ENCODE assay signal across 20 mouse cellular contexts in genomic region chr5:124840669-124841068, GRCm38 (mm10). TPM values are rescaled to one million over a fixed set of nuclear protein-coding genes. Genes with fewer than 3 reads are reported as not detected.
A peak's percentile ranks its signal among the peaks of the same experiment; 100 is the strongest.
DNase-seq lines count a peak whose midpoint lies in the region; ATAC-seq lines count a peak whose summit lies in the region.
"Had no signal": no experiment of that assay in that cellular context is flagged by ENCODE, and none has a peak within 500 bp of the region (broad histone marks: within the 10 kb centered on the region; RNA-seq: fewer than 3 reads in every experiment).

No protein-coding gene starts in this region.

- no peak overlapping the region for H3K4me2 ChIP-seq in forebrain, embryonic 13.5 days
- peak overlapping the region; percentile 29 for H3K4me2 ChIP-seq in heart, embryonic 16.5 days (ENCODE audit: low read depth, low read length)
- no peak overlapping the region for H3K4me2 ChIP-seq in forebrain, embryonic 16.5 days (ENCODE audit: low read length)
- H3K4me2 ChIP-seq: liver, embryonic 12.5 days; lung, embryonic 14.5 days; neural tube, embryonic 13.5 days; stomach, embryonic 15.5 days had no signal

- H3K27me3 ChIP-seq in forebrain, embryonic 13.5 days, result no peaks in the 10 kb centered on the region
- no peaks in the 10 kb centered on the region for H3K27me3 ChIP-seq in forebrain, embryonic 10.5 days (ENCODE audit: poor library complexity, severe bottlenecking)
- H3K27me3 ChIP-seq in heart, embryonic 16.5 days (ENCODE audit: control insufficient read depth, insufficient read depth, low read length), result peaks cover 61% of the 10 kb centered on the region
- peaks cover 28% of the 10 kb centered on the region for H3K27me3 ChIP-seq in megakaryocyte, embryonic 14.5 days (replicated peaks)
- H3K27me3 ChIP-seq in forebrain, embryonic 16.5 days (replicated peaks; ENCODE audit: control insufficient read depth, insufficient read depth, low read length), result no peaks in the 10 kb centered on the region
- H3K27me3 ChIP-seq: liver, embryonic 12.5 days; neural tube, embryonic 13.5 days; Patski; stomach, embryonic 15.5 days had no signal

- 57% methylated on average over 2 of the region's 2 CpGs for WGBS in forebrain, embryonic 13.5 days
- 90% methylated on average over 2 of the region's 2 CpGs for WGBS in forebrain, embryonic 10.5 days
- 56% methylated on average over 2 of the region's 2 CpGs for WGBS in heart, embryonic 16.5 days
- 34% methylated on average over 2 of the region's 2 CpGs for WGBS in forebrain, embryonic 16.5 days

- ATAC-seq in forebrain, embryonic 13.5 days, result peak; percentile 86
- no peak for ATAC-seq in heart, embryonic 16.5 days (replicated peaks; ENCODE audit: extremely low read depth, insufficient read depth, low FRiP score)
- ATAC-seq in megakaryocyte, adult 5-6 weeks (ENCODE audit: poor library complexity, severe bottlenecking), result no peak
- peak; percentile 92 for ATAC-seq in forebrain, embryonic 16.5 days
- ATAC-seq: activated CD4-positive, CD25-positive, alpha-beta regulatory T cell, adult 4 months; liver, embryonic 12.5 days; Patski had no signal

- H3K4me1 ChIP-seq in forebrain, embryonic 13.5 days, result peaks cover 12% of the 10 kb centered on the region
- H3K4me1 ChIP-seq in forebrain, embryonic 10.5 days, result no peaks in the 10 kb centered on the region
- peaks cover 20% of the 10 kb centered on the region for H3K4me1 ChIP-seq in heart, embryonic 16.5 days (ENCODE audit: control insufficient read depth, insufficient read depth, low read length)
- peaks cover 68% of the 10 kb centered on the region for H3K4me1 ChIP-seq in megakaryocyte, embryonic 14.5 days
- H3K4me1 ChIP-seq in forebrain, embryonic 16.5 days (replicated peaks; ENCODE audit: control insufficient read depth, insufficient read depth, low read length), result peaks cover 19% of the 10 kb centered on the region
- H3K4me1 ChIP-seq: stomach, embryonic 15.5 days had no signal

- no peak overlapping the region for H3K4me3 ChIP-seq in forebrain, embryonic 13.5 days
- H3K4me3 ChIP-seq in forebrain, embryonic 10.5 days, result no peak overlapping the region
- no peak overlapping the region for H3K4me3 ChIP-seq in heart, embryonic 16.5 days (ENCODE audit: low read length)
- peak overlapping the region; percentile 11 for H3K4me3 ChIP-seq in megakaryocyte, embryonic 14.5 days (replicated peaks)
- no peak overlapping the region for H3K4me3 ChIP-seq in forebrain, embryonic 16.5 days (replicated peaks; ENCODE audit: low read length)
- H3K4me3 ChIP-seq: liver, embryonic 12.5 days; neural tube, embryonic 13.5 days; stomach, embryonic 15.5 days had no signal

- no peak overlapping the region for H3K9ac ChIP-seq in forebrain, embryonic 13.5 days
- no peak overlapping the region for H3K9ac ChIP-seq in heart, embryonic 16.5 days (ENCODE audit: low read length)
- H3K9ac ChIP-seq in forebrain, embryonic 16.5 days (replicated peaks; ENCODE audit: low read depth, low read length), result no peak overlapping the region
- H3K9ac ChIP-seq: liver, embryonic 12.5 days; lung, embryonic 14.5 days; neural tube, embryonic 13.5 days; stomach, embryonic 15.5 days had no signal

- peaks cover 38% of the 10 kb centered on the region for H3K36me3 ChIP-seq in forebrain, embryonic 13.5 days (ENCODE audit: poor library complexity, severe bottlenecking)
- peaks cover 32% of the 10 kb centered on the region for H3K36me3 ChIP-seq in forebrain, embryonic 10.5 days (replicated peaks)
- H3K36me3 ChIP-seq in heart, embryonic 16.5 days (ENCODE audit: control insufficient read depth, insufficient read depth), result no peaks in the 10 kb centered on the region
- H3K36me3 ChIP-seq in megakaryocyte, embryonic 14.5 days (replicated peaks; ENCODE audit: low read length), result peaks cover 54% of the 10 kb centered on the region
- peaks cover 3% of the 10 kb centered on the region; the same call in 1 of the 2 replicates for H3K36me3 ChIP-seq in forebrain, embryonic 16.5 days (ENCODE audit: control insufficient read depth, insufficient read depth)
- H3K36me3 ChIP-seq: liver, embryonic 12.5 days; stomach, embryonic 15.5 days had no signal

- DNase-seq in forebrain, embryonic 10.5 days (ENCODE audit: extremely low spot score, low spot score), result no peak
- no peak for DNase-seq in heart, adult 18-20 months
- no peak for DNase-seq in lung, postnatal 14 days
- DNase-seq: gastrocnemius, postnatal 36 days; kidney, adult 11 months; lung, embryonic 14.5 days; right cerebral cortex, postnatal 14 days; thymus, adult 2 months had no signal

- no peaks in the 10 kb centered on the region for H3K9me3 ChIP-seq in forebrain, embryonic 13.5 days (replicated peaks)
- no peaks in the 10 kb centered on the region for H3K9me3 ChIP-seq in forebrain, embryonic 10.5 days
- H3K9me3 ChIP-seq in heart, embryonic 16.5 days (replicated peaks; ENCODE audit: control insufficient read depth, low read length), result no peaks in the 10 kb centered on the region
- H3K9me3 ChIP-seq in megakaryocyte, embryonic 14.5 days, result no peaks in the 10 kb centered on the region
- no peaks in the 10 kb centered on the region for H3K9me3 ChIP-seq in forebrain, embryonic 16.5 days (ENCODE audit: control insufficient read depth, low read length)
- H3K9me3 ChIP-seq: liver, embryonic 12.5 days; neural tube, embryonic 13.5 days; stomach, embryonic 15.5 days had no signal

- H3K27ac ChIP-seq in forebrain, embryonic 13.5 days, result peak overlapping the region; percentile 5
- H3K27ac ChIP-seq in forebrain, embryonic 10.5 days, result no peak overlapping the region
- no peak overlapping the region for H3K27ac ChIP-seq in heart, embryonic 16.5 days (ENCODE audit: low read length)
- H3K27ac ChIP-seq in forebrain, embryonic 16.5 days (ENCODE audit: low read length), result peak overlapping the region; percentile 47
- H3K27ac ChIP-seq: kidney, postnatal 0 days; liver, embryonic 12.5 days; neural tube, embryonic 13.5 days; stomach, embryonic 15.5 days had no signal

RNA-seq across cellular contexts. Expression of gene Ccdc92, which starts 21.6 kb away (rescaled TPM):
- 21.3 and 22.9 TPM in 2 replicates for polyA plus RNA-seq in forebrain, embryonic 13.5 days (2015; fragmentation: Nextera tagmentation; extraction: Ambion mirVana)
- 14.0 and 14.4 TPM in 2 replicates for polyA plus RNA-seq in forebrain, embryonic 10.5 days (2016; fragmentation: Nextera tagmentation; extraction: Ambion mirVana)
- 3.1 and 3.2 TPM in 2 replicates for polyA plus RNA-seq in heart, embryonic 16.5 days (2015; fragmentation: Nextera tagmentation; extraction: Ambion mirVana)
- 1 to 10 TPM; 1.1 to 1.3 TPM for total RNA-seq in heart, adult 18-20 months (2021)
- 105 and 129 TPM in 2 replicates for polyA plus RNA-seq in megakaryocyte, embryonic 14.5 days (2012; ENCODE audit: insufficient read depth, low replicate concordance)
- 0.16 and 0.36 TPM in 2 replicates for total RNA-seq in megakaryocyte, adult 5-6 weeks (2015)
- total RNA-seq in megakaryocyte, adult 5-6 weeks (2017), result 0.69 and 1.1 TPM in 2 replicates
- 33.1 and 35.0 TPM in 2 replicates for polyA plus RNA-seq in forebrain, embryonic 16.5 days (2015; fragmentation: Nextera tagmentation; extraction: Ambion mirVana)
- total RNA-seq: hematopoietic stem cell, adult 5-6 weeks had no signal

RNA-seq across cellular contexts. Expression of gene Zfp664, which starts 21.8 kb away (rescaled TPM):
- 148 and 168 TPM in 2 replicates for polyA plus RNA-seq in forebrain, embryonic 13.5 days (2015; fragmentation: Nextera tagmentation; extraction: Ambion mirVana)
- 148 and 162 TPM in 2 replicates for polyA plus RNA-seq in forebrain, embryonic 10.5 days (2016; fragmentation: Nextera tagmentation; extraction: Ambion mirVana)
- 54.2 and 56.0 TPM in 2 replicates for polyA plus RNA-seq in heart, embryonic 16.5 days (2015; fragmentation: Nextera tagmentation; extraction: Ambion mirVana)
- total RNA-seq in heart, adult 18-20 months (2021), result 10 to 100 TPM; 37.5 to 38.4 TPM
- 9.9 and 25.1 TPM in 2 replicates for polyA plus RNA-seq in megakaryocyte, embryonic 14.5 days (2012; ENCODE audit: insufficient read depth, low replicate concordance)
- total RNA-seq in megakaryocyte, adult 5-6 weeks (2015), result 5.5 and 6.3 TPM in 2 replicates
- total RNA-seq in megakaryocyte, adult 5-6 weeks (2017), result 7.4 and 7.6 TPM in 2 replicates
- polyA plus RNA-seq in forebrain, embryonic 16.5 days (2015; fragmentation: Nextera tagmentation; extraction: Ambion mirVana), result 92.7 and 94.8 TPM in 2 replicates

Comparison
In these comparisons a context has a peak if more than half of its experiments do, and no peak if none do; other contexts are left out.
1. H3K27ac ChIP-seq: peak in forebrain, embryonic 13.5 days (single experiment) and forebrain, embryonic 16.5 days (single experiment); none in forebrain, embryonic 10.5 days (single experiment) and heart, embryonic 16.5 days (single experiment).
2. ATAC-seq: peak in forebrain, embryonic 13.5 days (single experiment) and forebrain, embryonic 16.5 days (single experiment); none in heart, embryonic 16.5 days (single experiment) and megakaryocyte, adult 5-6 weeks (single experiment).